Mouse (Mus musculus): Measurements from ENCODE around the gene Olfr854. TPM values are rescaled to one million over a fixed set of nuclear protein-coding genes. Genes with fewer than 3 reads are reported as not detected.

Olfr854 gene
- not detected in 2 replicates for polyA plus RNA-seq (2015; fragmentation: Nextera tagmentation; extraction: Ambion mirVana)

GRCm38 (mm10) chr9:19567282-19567681 lies at the start of gene Olfr854:
Gene Olfr854, minus strand, starts transcription at chr9:19567382.
- Histone ChIP-seq H3K36me3 (no peaks in the 10 kb centered on the region), H3K4me2 (no peak within 1 kb of the TSS), H3K4me3 (replicated peaks) (no peak within 1 kb of the TSS), H3K9me3 (no peaks in the 10 kb centered on the region), H3K9ac (no peak within 1 kb of the TSS), H3K4me1 (no peaks in the 10 kb centered on the region), H3K27ac (no peak within 1 kb of the TSS), H3K27me3 (replicated peaks) (no peaks in the 10 kb centered on the region)
- WGBS, result 63% methylated on average over 1 of the region's 1 CpGs
- ATAC-seq (ENCODE audit: insufficient read depth, low FRiP score, low read depth), result no peak

GRCm38 (mm10) chr9:19582317-19582716 lies 15.1 kb upstream of the Olfr854 start, which contains the start of gene Olfr855:
Gene Olfr855, plus strand, starts transcription at chr9:19582617.
- H3K9me3 ChIP-seq, result no peaks in the 10 kb centered on the region
- H3K4me2 ChIP-seq, result no peak within 1 kb of the TSS
- ATAC-seq (ENCODE audit: insufficient read depth, low FRiP score, low read depth), result no peak
- no peaks in the 10 kb centered on the region for H3K27me3 ChIP-seq (replicated peaks)
- H3K4me1 ChIP-seq, result no peaks in the 10 kb centered on the region
- H3K4me3 ChIP-seq (replicated peaks), result no peak within 1 kb of the TSS
- H3K36me3 ChIP-seq, result no peaks in the 10 kb centered on the region
- no peak within 1 kb of the TSS for H3K9ac ChIP-seq
- H3K27ac ChIP-seq, result no peak within 1 kb of the TSS

- Histone ChIP-seq H3K27ac (no peak within 1 kb of the TSS), H3K9me3 (no peaks in the 10 kb centered on the region), H3K4me1 (no peaks in the 10 kb centered on the region), H3K27me3 (replicated peaks) (no peaks in the 10 kb centered on the region), H3K9ac (no peak within 1 kb of the TSS), H3K4me2 (no peak within 1 kb of the TSS), H3K36me3 (no peaks in the 10 kb centered on the region), H3K4me3 (replicated peaks) (no peak within 1 kb of the TSS)
- no peak for ATAC-seq (ENCODE audit: insufficient read depth, low FRiP score, low read depth)
- WGBS, result 86% methylated on average over 1 of the region's 1 CpGs
These were observed 26.2 kb downstream of the Olfr854 start, which contains the start of gene Olfr853 for GRCm38 (mm10) chr9:19540976-19541375. Gene Olfr853, minus strand, starts transcription at chr9:19541076.

Other genes with a start within 250 kb of the Olfr854 start
- gene Olfr845, start 230.9 kb downstream of the Olfr854 start, polyA plus RNA-seq (2015; fragmentation: Nextera tagmentation; extraction: Ambion mirVana), result not detected in 2 replicates
- not detected in 2 replicates for gene Olfr846, start 203.4 kb downstream of the Olfr854 start, polyA plus RNA-seq (2015; fragmentation: Nextera tagmentation; extraction: Ambion mirVana)
- gene Olfr847, start 188.7 kb downstream of the Olfr854 start, polyA plus RNA-seq (2015; fragmentation: Nextera tagmentation; extraction: Ambion mirVana), result not detected in 2 replicates
- gene Olfr849, start 127.1 kb downstream of the Olfr854 start, polyA plus RNA-seq (2015; fragmentation: Nextera tagmentation; extraction: Ambion mirVana), result not detected in 2 replicates
- not detected in 2 replicates for gene Olfr850, start 89.1 kb downstream of the Olfr854 start, polyA plus RNA-seq (2015; fragmentation: Nextera tagmentation; extraction: Ambion mirVana)
- not detected in 2 replicates for gene Olfr851, start 74.1 kb downstream of the Olfr854 start, polyA plus RNA-seq (2015; fragmentation: Nextera tagmentation; extraction: Ambion mirVana)
- not detected in 2 replicates for gene Olfr853, start 26.3 kb downstream of the Olfr854 start, polyA plus RNA-seq (2015; fragmentation: Nextera tagmentation; extraction: Ambion mirVana)
- not detected in 2 replicates for gene Olfr855, start 15.2 kb upstream of the Olfr854 start, polyA plus RNA-seq (2015; fragmentation: Nextera tagmentation; extraction: Ambion mirVana)
- 23.1 and 24.6 TPM in 2 replicates for gene Zfp317, start 54.7 kb upstream of the Olfr854 start, polyA plus RNA-seq (2015; fragmentation: Nextera tagmentation; extraction: Ambion mirVana)
- gene Olfr857, start 142.1 kb upstream of the Olfr854 start, polyA plus RNA-seq (2015; fragmentation: Nextera tagmentation; extraction: Ambion mirVana), result not detected in 2 replicates
- not detected in 2 replicates for gene Olfr58, start 212.9 kb upstream of the Olfr854 start, polyA plus RNA-seq (2015; fragmentation: Nextera tagmentation; extraction: Ambion mirVana)
- gene Olfr859, start 237.5 kb upstream of the Olfr854 start, polyA plus RNA-seq (2015; fragmentation: Nextera tagmentation; extraction: Ambion mirVana), result not detected in 2 replicates